Mouse (Mus musculus): ENCODE data around the gene 4930402H24Rik.

- TF ChIP-seq POLR2A (IDR thresholded peaks at IDR 0.05; ENCODE audit: control insufficient read depth, extremely low read depth, insufficient read depth, low read length, poor library complexity) (no peak), CTCF (IDR thresholded peaks at IDR 0.05; ENCODE audit: borderline replicate concordance, control insufficient read depth, extremely low read depth, insufficient read depth, low read length, poor library complexity) (no peak)
These were observed 26.7 kb upstream of the 4930402H24Rik start for GRCm38 (mm10) chr2:130932865-130933264.
